Mouse (Mus musculus): ENCODE data around the gene Fndc1.

Gene Fndc1

GRCm38 (mm10) chr17:7826819-7827515, at the start of gene Fndc1:
Fndc1 (minus strand) TSS chr17:7827302.
- peak; percentile 79 for DNase-seq (ENCODE audit: low spot score)

DNA sequence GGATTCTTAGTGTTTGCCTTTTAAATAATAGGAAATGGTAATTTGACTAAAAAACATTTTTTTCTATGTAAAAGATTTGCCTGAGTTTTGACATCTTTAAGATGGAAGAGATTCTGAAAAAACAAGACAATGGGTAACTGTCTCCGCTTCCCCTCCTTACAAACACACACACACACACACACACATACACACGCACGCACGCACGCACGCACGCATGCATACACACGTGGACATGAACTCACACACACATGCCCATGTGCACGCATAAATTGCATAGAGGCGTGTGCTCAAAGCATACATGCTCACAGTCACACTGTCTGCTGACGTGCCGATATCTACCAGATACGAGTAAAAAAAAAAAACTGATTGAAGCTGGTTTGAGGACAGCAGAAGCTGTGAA, 49.4 kb upstream of the Fndc1 start:
- no peak for DNase-seq (ENCODE audit: low spot score)

- peak; percentile 60 for DNase-seq (ENCODE audit: low spot score)
These were observed 48.9 kb upstream of the Fndc1 start for GRCm38 (mm10) chr17:7875941-7876461.

GRCm38 (mm10) chr17:7874776-7875531, 47.9 kb upstream of the Fndc1 start:
- DNase-seq (ENCODE audit: low spot score), result no peak

DNA sequence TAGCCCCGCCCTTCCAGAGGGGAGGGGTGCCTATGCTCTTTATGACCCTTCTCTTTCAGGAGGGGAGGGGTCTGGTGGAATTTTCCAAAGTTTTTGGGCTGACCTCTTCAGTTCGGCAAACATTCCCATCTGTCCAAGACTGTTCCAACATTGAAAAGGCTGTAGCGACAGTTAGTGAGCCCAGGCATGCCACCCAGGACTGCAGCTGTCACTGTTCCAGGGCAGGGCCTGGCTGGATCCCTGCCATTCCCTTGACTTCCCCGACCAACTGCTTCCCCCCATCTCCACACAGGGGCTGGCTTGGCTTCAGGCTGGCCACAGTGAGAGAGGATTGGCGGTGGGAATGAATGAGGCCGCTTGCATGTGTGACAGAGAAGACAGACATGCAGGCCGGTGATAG, 46.3 kb upstream of the Fndc1 start:
- no peak for DNase-seq (ENCODE audit: low spot score)

- no peak for DNase-seq (ENCODE audit: low spot score)
These were observed 44.7 kb upstream of the Fndc1 start for GRCm38 (mm10) chr17:7871800-7872199.

DNA sequence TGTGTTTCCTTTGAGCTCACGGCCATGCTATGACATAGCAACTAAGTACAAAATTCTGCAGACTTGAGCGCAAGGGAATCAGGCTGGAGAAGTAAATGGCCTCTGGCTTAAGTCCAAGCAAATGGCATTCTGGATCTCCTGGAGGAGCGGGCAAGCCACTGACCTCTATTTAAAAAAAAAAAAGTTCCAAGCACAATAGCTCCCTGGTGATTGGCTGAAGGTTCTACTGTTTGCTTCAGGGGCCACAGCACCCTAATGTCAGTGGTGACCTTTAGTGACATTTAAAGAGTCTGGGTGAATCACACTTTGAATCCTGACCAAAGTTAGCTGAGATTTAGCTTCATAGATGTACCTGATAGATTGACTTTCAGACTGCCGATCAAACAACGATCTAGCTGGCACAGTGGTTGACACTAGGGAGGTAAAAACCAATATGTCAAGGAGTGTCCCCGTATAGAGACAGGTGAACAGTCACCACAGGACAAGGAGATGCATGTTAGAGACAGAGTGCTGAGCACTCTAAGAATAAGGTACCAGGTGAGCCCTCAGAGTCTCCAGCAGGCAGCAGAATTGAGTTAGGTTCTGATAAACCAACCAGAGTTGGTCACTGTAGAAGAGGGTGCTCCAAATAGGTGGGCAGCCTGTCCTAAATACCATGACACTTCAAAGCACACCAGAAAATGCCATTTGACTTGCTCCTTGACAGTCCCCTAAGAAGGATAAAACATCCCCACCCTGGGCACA, 43.9 kb upstream of the Fndc1 start:
- no peak for DNase-seq (ENCODE audit: low spot score)

DNA sequence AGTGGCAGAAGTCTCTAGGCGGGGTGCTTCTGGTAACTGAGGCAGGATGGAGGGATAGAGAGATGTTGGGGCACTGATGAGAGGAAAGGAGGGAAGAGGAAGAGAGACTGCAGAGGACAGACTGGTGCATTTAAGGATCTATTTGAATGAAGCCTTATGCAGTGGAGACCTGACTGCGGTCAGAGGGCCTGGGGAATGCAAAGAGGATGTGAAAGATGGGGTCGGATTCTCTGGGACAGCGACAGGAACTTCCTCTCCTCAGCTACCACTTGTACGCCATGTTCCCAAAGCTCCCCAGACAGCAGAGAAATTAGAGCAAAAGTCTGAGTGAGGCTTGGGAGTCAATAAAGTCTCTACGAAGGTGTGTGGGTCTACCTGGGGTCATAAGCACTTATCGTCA, 42.0 kb upstream of the Fndc1 start:
- no peak for DNase-seq (ENCODE audit: low spot score)

DNA sequence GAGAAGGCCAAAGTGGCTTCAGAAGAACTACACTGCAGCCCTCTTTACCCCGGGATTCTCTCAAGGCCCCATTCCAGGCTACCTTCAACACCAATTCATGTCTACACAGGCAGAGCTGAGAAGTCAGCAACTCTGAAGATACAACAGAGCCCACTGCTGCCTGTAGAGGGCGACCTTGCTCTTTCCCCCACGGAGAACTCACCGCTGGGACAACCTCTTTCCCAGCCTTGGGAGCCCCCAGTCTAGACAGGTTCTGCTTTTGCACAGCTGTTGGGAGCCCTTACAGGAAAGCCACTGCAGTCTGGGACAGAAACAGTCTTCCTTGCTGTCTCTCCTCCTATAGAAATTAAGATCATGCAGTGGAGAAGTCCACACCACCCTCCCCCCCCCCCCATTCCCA, 41.5 kb upstream of the Fndc1 start:
- DNase-seq (ENCODE audit: low spot score), result peak; percentile 78

DNA sequence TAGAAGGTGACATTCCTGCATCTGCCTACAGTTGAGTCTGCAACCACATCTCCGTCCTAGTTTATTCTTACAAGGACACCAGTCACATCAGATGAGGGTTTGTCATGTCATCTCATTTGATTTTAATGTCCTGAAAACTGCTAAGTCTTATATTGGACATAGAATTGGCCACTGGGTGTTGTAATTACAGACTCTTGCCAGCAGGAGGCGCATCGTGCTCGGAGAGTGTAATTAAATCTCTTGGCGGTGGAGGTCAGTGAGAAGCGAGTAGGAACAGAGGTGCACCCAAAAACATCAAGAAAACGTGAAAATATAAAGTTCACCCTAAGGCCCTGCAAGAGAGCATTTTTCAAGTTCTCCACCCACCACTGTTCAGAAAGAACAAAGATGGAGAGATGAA, 37.6 kb upstream of the Fndc1 start:
- peak; percentile 64 for DNase-seq (ENCODE audit: low spot score)

DNA sequence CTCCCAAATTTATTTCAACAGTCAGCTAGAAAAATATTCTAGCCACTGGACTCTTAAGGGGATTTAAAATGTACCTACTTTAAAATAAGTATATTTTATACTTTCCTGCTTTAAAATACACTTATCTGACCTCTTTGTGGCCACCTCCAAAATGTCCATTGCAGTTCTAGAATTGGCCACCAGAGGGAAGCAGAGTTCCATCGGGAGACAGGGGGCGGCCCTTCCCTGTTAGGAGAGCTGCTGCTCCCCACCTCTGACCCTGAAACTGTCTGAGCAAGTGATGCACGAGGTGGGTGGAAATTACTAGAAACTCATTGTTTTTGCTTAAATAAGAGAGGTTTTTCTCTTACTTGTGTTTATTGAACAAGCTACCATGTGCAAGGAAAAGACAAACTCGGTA, 36.6 kb upstream of the Fndc1 start:
- DNase-seq (ENCODE audit: low spot score), result peak; percentile 72

GRCm38 (mm10) chr17:7860845-7861360, 33.8 kb upstream of the Fndc1 start:
- DNase-seq (ENCODE audit: low spot score), result no peak

- no peak for DNase-seq (ENCODE audit: low spot score)
These were observed 30.6 kb upstream of the Fndc1 start for GRCm38 (mm10) chr17:7857658-7858057.

GRCm38 (mm10) chr17:7855851-7856250, 28.7 kb upstream of the Fndc1 start:
- peak; percentile 21 for DNase-seq (ENCODE audit: low spot score)

- DNase-seq (ENCODE audit: low spot score), result no peak
These were observed 24.9 kb upstream of the Fndc1 start for GRCm38 (mm10) chr17:7851979-7852378.

DNA sequence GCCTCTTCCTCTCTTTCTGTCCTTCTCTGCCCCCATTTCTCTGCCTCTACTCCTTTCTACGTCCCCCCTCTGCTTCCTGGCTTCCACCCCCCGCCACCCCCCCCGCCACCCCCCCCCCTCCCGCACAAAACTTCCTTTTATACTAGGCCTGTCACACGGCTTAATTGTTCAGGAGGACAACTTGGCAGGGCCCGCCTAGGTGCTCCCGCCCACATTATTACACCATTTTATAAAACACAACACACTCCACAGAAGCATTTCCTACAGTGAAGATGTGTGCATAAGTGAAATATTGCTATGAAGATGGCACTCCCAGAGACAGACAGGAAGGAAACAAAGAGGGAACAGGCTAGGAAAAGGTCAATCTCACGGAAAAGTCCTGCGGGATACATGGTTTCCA, 24.4 kb upstream of the Fndc1 start:
- DNase-seq (ENCODE audit: low spot score), result no peak

- DNase-seq (ENCODE audit: low spot score), result no peak
These were observed 23.1 kb upstream of the Fndc1 start for GRCm38 (mm10) chr17:7850246-7850645.

- no peak for DNase-seq (ENCODE audit: low spot score)
These were observed 13.6 kb upstream of the Fndc1 start for GRCm38 (mm10) chr17:7840505-7841290.

- DNase-seq (ENCODE audit: low spot score), result peak; percentile 28
These were observed 484 bp upstream of the Fndc1 start for GRCm38 (mm10) chr17:7827586-7827985.

DNA sequence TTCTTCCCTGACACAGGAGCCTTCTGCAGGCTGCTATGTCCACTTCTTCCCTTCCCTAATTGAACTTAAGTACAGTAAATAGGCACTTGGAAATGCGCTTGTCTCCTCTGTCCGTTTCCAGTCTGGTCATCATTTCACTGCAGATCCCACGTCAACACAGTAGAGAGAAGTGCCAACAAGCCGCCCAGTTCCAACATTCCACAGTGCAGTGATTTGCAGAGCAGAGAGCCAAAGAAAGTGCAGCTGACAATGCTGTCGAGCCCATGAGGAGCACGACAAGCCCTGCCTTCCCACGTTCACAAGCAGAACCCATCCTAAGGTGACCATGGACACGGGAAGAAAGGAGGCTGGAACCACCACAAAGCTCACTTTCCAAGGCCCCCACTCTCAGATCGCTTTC, 1.7 kb downstream of the Fndc1 start:
- DNase-seq (ENCODE audit: low spot score), result no peak

DNA sequence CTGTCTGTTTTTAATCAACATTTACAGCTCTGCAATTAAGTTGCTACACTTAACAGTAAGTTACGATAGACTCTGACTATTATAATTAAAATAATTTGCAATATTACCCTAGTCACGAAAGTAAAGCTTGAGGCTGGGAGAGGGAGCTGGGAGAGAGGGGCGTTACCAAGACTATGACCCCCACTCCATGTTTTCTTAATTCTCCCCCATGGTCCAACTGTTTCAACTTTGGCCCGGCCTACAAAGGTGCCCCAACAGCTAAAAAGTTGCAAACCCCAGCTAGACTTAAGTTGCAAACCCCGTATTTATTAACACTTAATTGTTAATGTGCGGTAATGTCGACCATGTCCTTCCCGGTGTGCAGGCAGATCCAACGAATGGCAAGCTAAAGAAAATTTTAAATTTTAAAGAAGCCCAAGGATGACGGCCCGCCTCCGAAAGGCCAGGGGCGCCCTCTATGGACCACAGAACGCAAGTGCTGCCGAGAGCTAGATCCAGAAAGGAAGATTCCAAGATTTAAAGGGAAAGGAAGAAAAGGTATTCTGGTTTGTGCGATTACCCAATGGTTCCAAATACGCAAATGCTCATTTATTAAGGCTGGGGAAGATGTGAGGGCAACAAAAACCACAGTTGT, 5.4 kb downstream of the Fndc1 start:
- DNase-seq (ENCODE audit: low spot score), result peak; percentile 61

All from embryo, embryonic 10 days (tissue).